Mouse (Mus musculus): Measurements from ENCODE around the gene Slc22a4. TPM values are rescaled to one million over a fixed set of nuclear protein-coding genes. Genes with fewer than 3 reads are reported as not detected.

The Slc22a4 gene
- polyA plus RNA-seq, 1 experiment from 2014 or later = 3.4 TPM

DNA sequence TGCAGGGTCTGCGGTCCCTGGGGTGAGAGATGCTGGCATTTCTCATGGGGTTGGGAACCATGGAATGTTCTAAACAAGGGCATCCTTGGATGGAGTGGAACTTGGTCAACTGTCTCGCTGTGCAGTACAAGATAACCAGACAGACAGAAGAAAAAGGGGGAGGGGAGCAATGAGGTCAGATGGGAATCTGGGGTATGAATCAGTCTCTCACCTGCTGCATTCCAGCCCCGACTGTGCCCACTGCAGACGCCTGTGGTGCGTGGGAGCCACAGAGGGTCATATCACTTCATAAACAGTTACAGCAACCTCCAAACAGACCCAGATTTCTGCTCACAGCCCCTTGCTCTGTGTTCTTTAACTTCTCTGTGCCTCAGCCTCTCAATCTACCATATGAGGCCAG, 38.5 kb upstream of the Slc22a4 start:
- DNase-seq (ENCODE audit: low spot score) (no peak), ATAC-seq (ENCODE audit: low FRiP score) (no peak)
- Histone ChIP-seq H3K27ac (no peak overlapping the region), H3K4me1 (replicated peaks; ENCODE audit: control insufficient read depth, insufficient read depth, low read length) (peaks cover 11% of the 10 kb centered on the region; the same call in 1 of the 2 replicates), H3K4me2 (replicated peaks) (peak overlapping the region; percentile 95), H3K9me3 (ENCODE audit: control insufficient read depth, low read length) (no peaks in the 10 kb centered on the region), H3K9ac (no peak overlapping the region), H3K36me3 (replicated peaks; ENCODE audit: control insufficient read depth, insufficient read depth) (no peaks in the 10 kb centered on the region), H3K4me3 (replicated peaks; ENCODE audit: low read length) (no peak overlapping the region), H3K27me3 (ENCODE audit: control insufficient read depth, insufficient read depth, low read length) (peaks cover 6% of the 10 kb centered on the region; the same call in 1 of the 2 replicates)
- 87% methylated on average over 5 of the region's 5 CpGs for WGBS

DNA sequence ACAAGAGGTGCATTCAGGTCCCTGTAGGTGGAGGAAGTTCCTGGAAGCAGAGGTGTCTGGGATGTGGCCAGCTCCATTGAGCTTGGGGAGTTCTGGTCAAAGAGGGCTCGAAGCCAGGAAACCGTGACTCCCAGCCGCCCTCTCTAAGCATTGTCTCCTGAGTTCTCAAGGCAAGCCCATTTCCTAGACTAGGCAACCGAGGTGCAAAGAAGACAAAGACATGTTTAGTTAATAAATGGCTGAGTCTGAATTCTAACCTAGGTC, 38.0 kb upstream of the Slc22a4 start:
- H3K9ac ChIP-seq = no peak overlapping the region
- H3K27me3 ChIP-seq (ENCODE audit: control insufficient read depth, insufficient read depth, low read length) = peaks cover 6% of the 10 kb centered on the region; the same call in 1 of the 2 replicates
- WGBS = 92% methylated on average over 4 of the region's 4 CpGs
- H3K9me3 ChIP-seq (ENCODE audit: control insufficient read depth, low read length) = no peaks in the 10 kb centered on the region
- H3K4me2 ChIP-seq (replicated peaks) = no peak overlapping the region
- H3K4me3 ChIP-seq (replicated peaks; ENCODE audit: low read length) = no peak overlapping the region
- H3K27ac ChIP-seq = no peak overlapping the region
- DNase-seq (ENCODE audit: low spot score) = no peak
- H3K4me1 ChIP-seq (replicated peaks; ENCODE audit: control insufficient read depth, insufficient read depth, low read length) = peaks cover 11% of the 10 kb centered on the region; the same call in 1 of the 2 replicates
- no peaks in the 10 kb centered on the region for H3K36me3 ChIP-seq (replicated peaks; ENCODE audit: control insufficient read depth, insufficient read depth)
- no peak for ATAC-seq (ENCODE audit: low FRiP score)

GRCm38 (mm10) chr11:54065106-54065914, 37.4 kb upstream of the Slc22a4 start:
- no peak overlapping the region for H3K9ac ChIP-seq
- peaks cover 6% of the 10 kb centered on the region; the same call in 1 of the 2 replicates for H3K27me3 ChIP-seq (ENCODE audit: control insufficient read depth, insufficient read depth, low read length)
- H3K36me3 ChIP-seq (replicated peaks; ENCODE audit: control insufficient read depth, insufficient read depth) = no peaks in the 10 kb centered on the region
- WGBS = 91% methylated on average over 12 of the region's 12 CpGs
- H3K4me3 ChIP-seq (replicated peaks; ENCODE audit: low read length) = no peak overlapping the region
- H3K4me1 ChIP-seq (replicated peaks; ENCODE audit: control insufficient read depth, insufficient read depth, low read length) = peaks cover 11% of the 10 kb centered on the region
- H3K4me2 ChIP-seq (replicated peaks) = no peak overlapping the region
- H3K27ac ChIP-seq = no peak overlapping the region
- no peak for DNase-seq (ENCODE audit: low spot score)
- ATAC-seq (ENCODE audit: low FRiP score) = no peak
- no peaks in the 10 kb centered on the region for H3K9me3 ChIP-seq (ENCODE audit: control insufficient read depth, low read length)

GRCm38 (mm10) chr11:54064412-54064978, 36.6 kb upstream of the Slc22a4 start:
- Histone ChIP-seq H3K36me3 (replicated peaks; ENCODE audit: control insufficient read depth, insufficient read depth) (no peaks in the 10 kb centered on the region), H3K4me3 (replicated peaks; ENCODE audit: low read length) (no peak overlapping the region), H3K9me3 (ENCODE audit: control insufficient read depth, low read length) (no peaks in the 10 kb centered on the region), H3K27ac (no peak overlapping the region), H3K4me1 (replicated peaks; ENCODE audit: control insufficient read depth, insufficient read depth, low read length) (peaks cover 18% of the 10 kb centered on the region), H3K4me2 (replicated peaks) (no peak overlapping the region), H3K27me3 (ENCODE audit: control insufficient read depth, insufficient read depth, low read length) (peaks cover 2% of the 10 kb centered on the region; the same call in 1 of the 2 replicates), H3K9ac (no peak overlapping the region)
- no peak for DNase-seq (ENCODE audit: low spot score)
- 76% methylated on average over 3 of the region's 3 CpGs for WGBS
- no peak for ATAC-seq (ENCODE audit: low FRiP score)

DNA sequence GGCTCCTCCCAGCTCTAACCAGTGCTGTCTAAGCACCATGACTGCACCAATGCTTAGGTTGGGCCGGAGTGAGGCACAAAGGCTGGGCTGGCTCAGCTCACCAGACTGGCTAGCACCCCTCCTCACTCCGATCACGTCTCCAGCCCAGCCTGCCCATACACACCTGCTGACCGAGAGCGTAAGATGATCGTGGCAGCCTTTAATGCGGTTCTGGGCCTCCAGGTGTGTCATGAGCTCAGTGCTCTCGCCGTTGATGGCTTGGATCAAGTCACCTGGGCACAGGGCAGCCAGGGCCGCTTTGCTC, 35.5 kb upstream of the Slc22a4 start:
- no peaks in the 10 kb centered on the region for H3K27me3 ChIP-seq (ENCODE audit: control insufficient read depth, insufficient read depth, low read length)
- peaks cover 21% of the 10 kb centered on the region for H3K4me1 ChIP-seq (replicated peaks; ENCODE audit: control insufficient read depth, insufficient read depth, low read length)
- WGBS = 92% methylated on average over 10 of the region's 10 CpGs
- no peak overlapping the region for H3K4me2 ChIP-seq (replicated peaks)
- H3K4me3 ChIP-seq (replicated peaks; ENCODE audit: low read length) = no peak overlapping the region
- H3K9ac ChIP-seq = no peak overlapping the region
- no peak for DNase-seq (ENCODE audit: low spot score)
- H3K27ac ChIP-seq = no peak overlapping the region
- H3K36me3 ChIP-seq (replicated peaks; ENCODE audit: control insufficient read depth, insufficient read depth) = no peaks in the 10 kb centered on the region
- ATAC-seq (ENCODE audit: low FRiP score) = no peak
- no peaks in the 10 kb centered on the region for H3K9me3 ChIP-seq (ENCODE audit: control insufficient read depth, low read length)

GRCm38 (mm10) chr11:54062753-54063471, 35.0 kb upstream of the Slc22a4 start:
- H3K4me1 ChIP-seq (replicated peaks; ENCODE audit: control insufficient read depth, insufficient read depth, low read length) = peaks cover 25% of the 10 kb centered on the region
- H3K9ac ChIP-seq = no peak overlapping the region
- 0 out of 2 replicates have a peak overlapping the region, but pooled peaks have one; percentile 6 for H3K27ac ChIP-seq
- H3K4me3 ChIP-seq (replicated peaks; ENCODE audit: low read length) = no peak overlapping the region
- no peak overlapping the region for H3K4me2 ChIP-seq (replicated peaks)
- no peaks in the 10 kb centered on the region for H3K36me3 ChIP-seq (replicated peaks; ENCODE audit: control insufficient read depth, insufficient read depth)
- H3K9me3 ChIP-seq (ENCODE audit: control insufficient read depth, low read length) = no peaks in the 10 kb centered on the region
- 77% methylated on average over 9 of the region's 9 CpGs for WGBS
- ATAC-seq (ENCODE audit: low FRiP score) (no peak), DNase-seq (ENCODE audit: low spot score) (no peak)
- H3K27me3 ChIP-seq (ENCODE audit: control insufficient read depth, insufficient read depth, low read length) = no peaks in the 10 kb centered on the region

GRCm38 (mm10) chr11:54062086-54062752, 34.3 kb upstream of the Slc22a4 start:
- no peaks in the 10 kb centered on the region for H3K36me3 ChIP-seq (replicated peaks; ENCODE audit: control insufficient read depth, insufficient read depth)
- H3K9me3 ChIP-seq (ENCODE audit: control insufficient read depth, low read length) = no peaks in the 10 kb centered on the region
- H3K9ac ChIP-seq = no peak overlapping the region
- peaks cover 19% of the 10 kb centered on the region for H3K4me1 ChIP-seq (replicated peaks; ENCODE audit: control insufficient read depth, insufficient read depth, low read length)
- ATAC-seq (ENCODE audit: low FRiP score) (no peak), DNase-seq (ENCODE audit: low spot score) (no peak)
- H3K27me3 ChIP-seq (ENCODE audit: control insufficient read depth, insufficient read depth, low read length) = no peaks in the 10 kb centered on the region
- H3K4me2 ChIP-seq (replicated peaks) = no peak overlapping the region
- H3K4me3 ChIP-seq (replicated peaks; ENCODE audit: low read length) = no peak overlapping the region
- H3K27ac ChIP-seq = 0 out of 2 replicates have a peak overlapping the region, but pooled peaks have one; percentile 6
- WGBS = 67% methylated on average over 12 of the region's 12 CpGs

- H3K4me2 ChIP-seq (replicated peaks) = no peak overlapping the region
- H3K27ac ChIP-seq = no peak overlapping the region
- DNase-seq (ENCODE audit: low spot score) (no peak), ATAC-seq (ENCODE audit: low FRiP score) (no peak)
- H3K4me1 ChIP-seq (replicated peaks; ENCODE audit: control insufficient read depth, insufficient read depth, low read length) = peaks cover 16% of the 10 kb centered on the region
- no peaks in the 10 kb centered on the region for H3K9me3 ChIP-seq (ENCODE audit: control insufficient read depth, low read length)
- H3K9ac ChIP-seq = no peak overlapping the region
- 53% methylated on average over 9 of the region's 9 CpGs for WGBS
- H3K27me3 ChIP-seq (ENCODE audit: control insufficient read depth, insufficient read depth, low read length) = no peaks in the 10 kb centered on the region
- H3K36me3 ChIP-seq (replicated peaks; ENCODE audit: control insufficient read depth, insufficient read depth) = no peaks in the 10 kb centered on the region
- no peak overlapping the region for H3K4me3 ChIP-seq (replicated peaks; ENCODE audit: low read length)
Measured at GRCm38 (mm10) chr11:54060316-54060715, 32.4 kb upstream of the Slc22a4 start.

DNA sequence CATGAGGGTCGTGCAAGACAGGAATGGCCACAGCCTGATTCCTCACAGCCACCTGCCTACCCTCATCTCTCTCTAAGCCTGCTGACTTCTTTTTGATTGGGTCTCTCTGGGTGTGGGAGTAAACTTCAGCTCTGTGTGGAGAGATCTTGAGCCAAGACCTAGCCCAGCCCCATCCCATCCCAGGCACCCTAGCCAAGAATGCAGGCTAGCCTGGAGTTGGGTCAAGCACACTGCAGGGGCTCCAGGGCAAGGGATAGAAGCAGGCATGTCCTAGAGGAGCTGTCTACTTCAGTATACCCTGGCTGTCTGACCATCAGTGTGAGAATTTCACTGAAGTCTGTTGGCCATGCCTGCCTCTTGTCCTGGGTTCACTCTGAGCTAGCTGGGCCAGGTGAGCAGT, 31.6 kb upstream of the Slc22a4 start:
- Histone ChIP-seq H3K27me3 (ENCODE audit: control insufficient read depth, insufficient read depth, low read length) (no peaks in the 10 kb centered on the region), H3K36me3 (replicated peaks; ENCODE audit: control insufficient read depth, insufficient read depth) (no peaks in the 10 kb centered on the region), H3K4me2 (replicated peaks) (no peak overlapping the region), H3K27ac (peak overlapping the region; percentile 62; the same call in 1 of the 2 replicates), H3K4me1 (replicated peaks; ENCODE audit: control insufficient read depth, insufficient read depth, low read length) (peaks cover 16% of the 10 kb centered on the region), H3K9me3 (ENCODE audit: control insufficient read depth, low read length) (no peaks in the 10 kb centered on the region), H3K9ac (0 out of 2 replicates have a peak overlapping the region, but pooled peaks have one; percentile 11), H3K4me3 (replicated peaks; ENCODE audit: low read length) (no peak overlapping the region)
- 42% methylated on average over 1 of the region's 1 CpGs for WGBS
- DNase-seq (ENCODE audit: low spot score) = no peak
- no peak for ATAC-seq (ENCODE audit: low FRiP score)
